Mouse (Mus musculus): ENCODE data around the gene Smagp. TPM values are rescaled to one million over a fixed set of nuclear protein-coding genes. Genes with fewer than 3 reads are reported as not detected.

Smagp gene
- polyA plus RNA-seq, 1 experiment from 2014 or later, result 9.2 TPM

GRCm38 (mm10) chr15:100580108-100580507, 56.6 kb downstream of the Smagp start:
- Histone ChIP-seq H3K36me3 (peaks cover 40% of the 10 kb centered on the region), H3K27ac (no peak overlapping the region), H3K4me1 (no peaks in the 10 kb centered on the region), H3K4me2 (no peak overlapping the region), H3K9me3 (no peaks in the 10 kb centered on the region), H3K27me3 (no peaks in the 10 kb centered on the region), H3K4me3 (no peak overlapping the region), H3K9ac (no peak overlapping the region)
- ATAC-seq (ENCODE audit: insufficient number of reproducible peaks, insufficient read depth, low FRiP score, low TSS enrichment, low read depth), result no peak
- 86% methylated on average over 10 of the region's 10 CpGs for WGBS

GRCm38 (mm10) chr15:100577972-100578371, 58.8 kb downstream of the Smagp start:
- Histone ChIP-seq H3K4me2 (no peak overlapping the region), H3K9me3 (no peaks in the 10 kb centered on the region), H3K4me1 (peaks cover 20% of the 10 kb centered on the region), H3K27ac (no peak overlapping the region), H3K4me3 (no peak overlapping the region), H3K36me3 (peaks cover 32% of the 10 kb centered on the region), H3K9ac (no peak overlapping the region), H3K27me3 (no peaks in the 10 kb centered on the region)
- WGBS, result 75% methylated on average over 16 of the region's 16 CpGs
- ATAC-seq (ENCODE audit: insufficient number of reproducible peaks, insufficient read depth, low FRiP score, low TSS enrichment, low read depth), result no peak

- H3K4me3 ChIP-seq, result no peak overlapping the region
- no peaks in the 10 kb centered on the region for H3K27me3 ChIP-seq
- peaks cover 27% of the 10 kb centered on the region for H3K36me3 ChIP-seq
- H3K9ac ChIP-seq, result no peak overlapping the region
- ATAC-seq (ENCODE audit: insufficient number of reproducible peaks, insufficient read depth, low FRiP score, low TSS enrichment, low read depth), result no peak
- no peak overlapping the region for H3K27ac ChIP-seq
- no peaks in the 10 kb centered on the region for H3K9me3 ChIP-seq
- H3K4me1 ChIP-seq, result peaks cover 20% of the 10 kb centered on the region
- 83% methylated on average over 6 of the region's 6 CpGs for WGBS
- H3K4me2 ChIP-seq, result no peak overlapping the region
Measured at GRCm38 (mm10) chr15:100576810-100577209, 59.9 kb downstream of the Smagp start.

- Histone ChIP-seq H3K27me3 (no peaks in the 10 kb centered on the region), H3K4me1 (peaks cover 20% of the 10 kb centered on the region), H3K36me3 (peaks cover 27% of the 10 kb centered on the region), H3K4me2 (no peak overlapping the region), H3K9ac (no peak overlapping the region), H3K9me3 (no peaks in the 10 kb centered on the region), H3K27ac (no peak overlapping the region), H3K4me3 (no peak overlapping the region)
- WGBS, result 80% methylated on average over 6 of the region's 6 CpGs
- no peak for ATAC-seq (ENCODE audit: insufficient number of reproducible peaks, insufficient read depth, low FRiP score, low TSS enrichment, low read depth)
Measured at GRCm38 (mm10) chr15:100576392-100576791, 60.3 kb downstream of the Smagp start.

- Histone ChIP-seq H3K27ac (no peak overlapping the region), H3K4me1 (peaks cover 20% of the 10 kb centered on the region), H3K4me2 (no peak overlapping the region), H3K27me3 (no peaks in the 10 kb centered on the region), H3K9ac (no peak overlapping the region), H3K36me3 (peaks cover 22% of the 10 kb centered on the region), H3K9me3 (no peaks in the 10 kb centered on the region), H3K4me3 (no peak overlapping the region)
- WGBS, result 90% methylated on average over 12 of the region's 12 CpGs
- ATAC-seq (ENCODE audit: insufficient number of reproducible peaks, insufficient read depth, low FRiP score, low TSS enrichment, low read depth), result no peak
Measured at GRCm38 (mm10) chr15:100575366-100575765, 61.4 kb downstream of the Smagp start.

GRCm38 (mm10) chr15:100574378-100574777, 62.4 kb downstream of the Smagp start:
- no peak for ATAC-seq (ENCODE audit: insufficient number of reproducible peaks, insufficient read depth, low FRiP score, low TSS enrichment, low read depth)
- Histone ChIP-seq H3K9me3 (no peaks in the 10 kb centered on the region), H3K36me3 (peaks cover 16% of the 10 kb centered on the region; the same call in 1 of the 2 replicates), H3K4me2 (no peak overlapping the region), H3K9ac (peak overlapping the region; percentile 1; the same call in 1 of the 2 replicates), H3K4me3 (no peak overlapping the region), H3K4me1 (peaks cover 20% of the 10 kb centered on the region), H3K27ac (peak overlapping the region; percentile 29), H3K27me3 (no peaks in the 10 kb centered on the region)
- WGBS, result 81% methylated on average over 2 of the region's 2 CpGs

- no peaks in the 10 kb centered on the region for H3K9me3 ChIP-seq
- 36% methylated on average over 6 of the region's 6 CpGs for WGBS
- peak overlapping the region; percentile 60 for H3K27ac ChIP-seq
- no peak overlapping the region for H3K4me3 ChIP-seq
- peaks cover 20% of the 10 kb centered on the region for H3K4me1 ChIP-seq
- peak overlapping the region; percentile 1; the same call in 1 of the 2 replicates for H3K9ac ChIP-seq
- peaks cover 16% of the 10 kb centered on the region; the same call in 1 of the 2 replicates for H3K36me3 ChIP-seq
- no peak overlapping the region for H3K4me2 ChIP-seq
- 0 out of 2 replicates have a peak, but pooled peaks have one; percentile 32 for ATAC-seq (ENCODE audit: insufficient number of reproducible peaks, insufficient read depth, low FRiP score, low TSS enrichment, low read depth)
- H3K27me3 ChIP-seq, result no peaks in the 10 kb centered on the region
Measured at GRCm38 (mm10) chr15:100573946-100574345, 62.8 kb downstream of the Smagp start.

Small RNA genes lying within 50 kb of the gene (microRNA-seq; reads per million reads assigned to microRNA genes)
- not detected for gene Mir6961

Other genes with a start within 250 kb of the Smagp start
- 0.10 TPM in 1 of 2 replicates, not detected in the other for gene Gm5475, start 214.8 kb downstream of the Smagp start, polyA plus RNA-seq (2015; fragmentation: Nextera tagmentation; extraction: Ambion mirVana)
- gene Slc11a2, start 211.9 kb downstream of the Smagp start, polyA plus RNA-seq (2015; fragmentation: Nextera tagmentation; extraction: Ambion mirVana), result 21.8 and 22.0 TPM in 2 replicates
- 31.4 and 33.0 TPM in 2 replicates for gene Letmd1, start 167.9 kb downstream of the Smagp start, polyA plus RNA-seq (2015; fragmentation: Nextera tagmentation; extraction: Ambion mirVana)
- gene Csrnp2, start 141.5 kb downstream of the Smagp start, polyA plus RNA-seq (2015; fragmentation: Nextera tagmentation; extraction: Ambion mirVana), result 24.3 and 24.8 TPM in 2 replicates
- 26.4 and 32.5 TPM in 2 replicates for gene Tfcp2, start 84.9 kb downstream of the Smagp start, polyA plus RNA-seq (2015; fragmentation: Nextera tagmentation; extraction: Ambion mirVana)
- gene Pou6f1, start 37.0 kb downstream of the Smagp start, polyA plus RNA-seq (2015; fragmentation: Nextera tagmentation; extraction: Ambion mirVana), result 14.4 and 18.2 TPM in 2 replicates
- gene Dazap2, start 21.6 kb downstream of the Smagp start, polyA plus RNA-seq (2015; fragmentation: Nextera tagmentation; extraction: Ambion mirVana), result 155 and 159 TPM in 2 replicates
- 2.1 and 4.7 TPM in 2 replicates for gene Bin2, start 32.6 kb upstream of the Smagp start, polyA plus RNA-seq (2015; fragmentation: Nextera tagmentation; extraction: Ambion mirVana)
- 1.5 and 2.1 TPM in 2 replicates for gene Cela1, start 51.0 kb upstream of the Smagp start, polyA plus RNA-seq (2015; fragmentation: Nextera tagmentation; extraction: Ambion mirVana)
- 1.1 and 1.3 TPM in 2 replicates for gene Galnt6, start 92.4 kb upstream of the Smagp start, polyA plus RNA-seq (2015; fragmentation: Nextera tagmentation; extraction: Ambion mirVana)
- gene Slc4a8, start 124.8 kb upstream of the Smagp start, polyA plus RNA-seq (2015; fragmentation: Nextera tagmentation; extraction: Ambion mirVana), result 5.0 and 6.3 TPM in 2 replicates
- 8.2 and 8.6 TPM in 2 replicates for gene Scn8a, start 232.9 kb upstream of the Smagp start, polyA plus RNA-seq (2015; fragmentation: Nextera tagmentation; extraction: Ambion mirVana)

Data from embryonic facial prominence, embryonic 13.5 days (tissue).